Mouse (Mus musculus): ENCODE measurements at regions not wholly inside any gene's neighbourhood (a gene's known extent, or its start where the extent isn't known, plus 50 kb on each side); places are given as distances from the start of the nearest gene placed in this dataset.

DNA sequence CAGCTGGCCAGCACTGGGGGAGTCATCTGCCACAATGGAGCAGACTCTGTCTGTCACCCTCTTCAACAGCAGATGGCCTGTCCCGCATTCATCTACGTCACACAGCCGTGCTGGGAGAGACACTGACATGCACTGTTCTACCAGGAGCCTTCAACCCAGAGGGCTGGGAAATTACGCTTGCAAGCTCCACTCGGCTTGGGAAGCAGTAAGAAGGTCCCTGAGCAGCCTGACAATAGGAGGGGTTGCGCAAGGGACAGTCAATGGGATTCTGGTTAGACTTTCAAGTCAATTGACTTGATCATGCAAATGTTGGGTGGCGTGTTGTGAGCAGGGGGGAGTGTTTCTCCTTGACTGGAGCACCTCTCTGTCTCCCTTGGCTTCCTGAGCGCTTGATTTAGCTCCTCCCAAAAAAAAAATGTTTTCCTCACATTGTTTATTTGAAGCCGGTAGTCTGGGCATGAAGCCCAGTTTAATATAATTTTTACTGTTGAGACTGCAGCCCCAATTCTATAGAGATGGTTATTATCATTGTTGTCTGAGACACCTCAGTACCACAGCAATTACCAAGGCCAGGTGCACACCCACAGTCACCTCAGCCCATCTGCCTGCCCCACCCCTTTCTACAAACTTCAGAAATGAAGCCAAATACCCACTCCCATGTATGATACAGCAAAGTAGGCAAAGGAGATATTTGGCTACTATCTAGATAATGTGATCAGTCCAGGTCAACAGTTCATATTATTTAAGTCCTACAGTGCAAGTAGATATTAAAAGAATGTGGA lies 99.9 kb upstream of the Klf3 start:
- Histone ChIP-seq H3K36me3 (ENCODE audit: control insufficient read depth, insufficient read depth, low read length) (no peaks in the 10 kb centered on the region), H3K9me3 (replicated peaks; ENCODE audit: control insufficient read depth, low read length) (no peaks in the 10 kb centered on the region), H3K9ac (ENCODE audit: low read length) (peak overlapping the region; percentile 37; the same call in 1 of the 2 replicates), H3K4me1 (ENCODE audit: control insufficient read depth, insufficient read depth, low read length) (peaks cover 31% of the 10 kb centered on the region), H3K4me3 (replicated peaks; ENCODE audit: low read length) (no peak overlapping the region), H3K27ac (ENCODE audit: low read length) (peak overlapping the region; percentile 83), H3K4me2 (ENCODE audit: low read depth, low read length) (peak overlapping the region; percentile 14; the same call in 1 of the 2 replicates), H3K27me3 (ENCODE audit: control insufficient read depth, insufficient read depth, low read length) (no peaks in the 10 kb centered on the region)
- 39% methylated on average over 9 of the region's 9 CpGs for WGBS
- ATAC-seq (ENCODE audit: insufficient read depth, low FRiP score), result peak; percentile 47; the same call in 1 of the 2 replicates

DNA sequence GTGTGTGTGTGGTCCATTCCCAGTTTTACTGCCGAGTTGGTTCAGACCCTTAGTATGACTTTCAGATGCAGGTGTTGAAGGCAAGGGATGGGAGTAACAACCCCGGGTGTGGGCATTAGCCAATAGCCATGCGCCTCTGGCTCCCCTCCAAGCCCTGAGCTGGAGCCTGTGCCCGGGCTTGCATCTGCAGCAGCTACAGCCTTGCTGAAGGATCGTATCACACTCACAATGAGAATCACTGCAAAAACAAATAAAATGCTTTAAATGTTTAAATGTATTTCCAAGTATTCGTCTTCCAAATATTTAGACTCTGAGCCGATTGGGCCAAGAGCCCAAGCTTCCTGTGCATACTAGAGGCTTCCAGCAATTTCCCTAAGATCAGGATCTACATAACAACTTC lies 99.0 kb upstream of the Klf3 start:
- no peaks in the 10 kb centered on the region for H3K9me3 ChIP-seq (replicated peaks; ENCODE audit: control insufficient read depth, low read length)
- no peaks in the 10 kb centered on the region for H3K36me3 ChIP-seq (ENCODE audit: control insufficient read depth, insufficient read depth, low read length)
- ATAC-seq (ENCODE audit: insufficient read depth, low FRiP score), result no peak
- no peak overlapping the region for H3K4me3 ChIP-seq (replicated peaks; ENCODE audit: low read length)
- H3K27me3 ChIP-seq (ENCODE audit: control insufficient read depth, insufficient read depth, low read length), result no peaks in the 10 kb centered on the region
- H3K9ac ChIP-seq (ENCODE audit: low read length), result no peak overlapping the region
- H3K4me2 ChIP-seq (ENCODE audit: low read depth, low read length), result no peak overlapping the region
- H3K4me1 ChIP-seq (ENCODE audit: control insufficient read depth, insufficient read depth, low read length), result peaks cover 31% of the 10 kb centered on the region
- peak overlapping the region; percentile 14 for H3K27ac ChIP-seq (ENCODE audit: low read length)
- WGBS, result 29% methylated on average over 7 of the region's 7 CpGs

GRCm38 (mm10) chr5:64706586-64706985 lies 96.6 kb upstream of the Klf3 start:
- 72% methylated on average over 3 of the region's 3 CpGs for WGBS
- H3K9ac ChIP-seq (ENCODE audit: low read length), result no peak overlapping the region
- H3K4me2 ChIP-seq (ENCODE audit: low read depth, low read length), result no peak overlapping the region
- H3K9me3 ChIP-seq (replicated peaks; ENCODE audit: control insufficient read depth, low read length), result no peaks in the 10 kb centered on the region
- H3K4me1 ChIP-seq (ENCODE audit: control insufficient read depth, insufficient read depth, low read length), result peaks cover 28% of the 10 kb centered on the region
- H3K36me3 ChIP-seq (ENCODE audit: control insufficient read depth, insufficient read depth, low read length), result no peaks in the 10 kb centered on the region
- H3K27ac ChIP-seq (ENCODE audit: low read length), result no peak overlapping the region
- no peak for ATAC-seq (ENCODE audit: insufficient read depth, low FRiP score)
- no peaks in the 10 kb centered on the region for H3K27me3 ChIP-seq (ENCODE audit: control insufficient read depth, insufficient read depth, low read length)
- no peak overlapping the region for H3K4me3 ChIP-seq (replicated peaks; ENCODE audit: low read length)

GRCm38 (mm10) chr5:64709146-64709545 lies 94.0 kb upstream of the Klf3 start:
- WGBS, result 69% methylated on average over 4 of the region's 4 CpGs

DNA sequence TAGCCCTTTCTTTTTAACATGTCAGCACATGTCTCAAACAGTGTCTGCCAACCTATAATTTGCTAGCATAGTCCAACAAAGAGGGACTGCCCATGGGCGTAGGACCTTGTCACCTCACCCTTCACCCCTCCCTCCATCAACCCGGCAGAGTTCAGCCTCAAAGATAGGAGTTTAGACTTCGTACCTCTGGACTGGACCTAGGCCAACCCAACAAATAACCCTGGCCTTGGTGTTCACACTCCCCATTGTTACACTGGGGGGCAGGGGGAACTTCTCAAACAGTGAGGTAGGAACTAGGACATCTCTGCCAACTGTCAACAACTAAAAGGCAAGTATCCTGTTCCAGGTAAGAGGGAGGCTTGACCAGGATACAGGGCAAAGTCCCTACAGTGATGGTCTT lies 93.0 kb upstream of the Klf3 start:
- no peak overlapping the region for H3K27ac ChIP-seq (ENCODE audit: low read length)
- ATAC-seq (ENCODE audit: insufficient read depth, low FRiP score), result peak; percentile 33; the same call in 1 of the 2 replicates
- no peak overlapping the region for H3K4me3 ChIP-seq (replicated peaks; ENCODE audit: low read length)
- peaks cover 7% of the 10 kb centered on the region; the same call in 1 of the 2 replicates for H3K4me1 ChIP-seq (ENCODE audit: control insufficient read depth, insufficient read depth, low read length)
- H3K4me2 ChIP-seq (ENCODE audit: low read depth, low read length), result no peak overlapping the region
- H3K9me3 ChIP-seq (replicated peaks; ENCODE audit: control insufficient read depth, low read length), result no peaks in the 10 kb centered on the region
- H3K27me3 ChIP-seq (ENCODE audit: control insufficient read depth, insufficient read depth, low read length), result no peaks in the 10 kb centered on the region
- 42% methylated on average over 3 of the region's 3 CpGs for WGBS
- no peaks in the 10 kb centered on the region for H3K36me3 ChIP-seq (ENCODE audit: control insufficient read depth, insufficient read depth, low read length)
- no peak overlapping the region for H3K9ac ChIP-seq (ENCODE audit: low read length)

More at GRCm38 (mm10) chr5:64709146-64709545, 94.0 kb upstream of the Klf3 start:
- H3K36me3 ChIP-seq (ENCODE audit: control insufficient read depth, insufficient read depth, low read length), result no peaks in the 10 kb centered on the region
- no peak overlapping the region for H3K9ac ChIP-seq (ENCODE audit: low read length)
- H3K4me2 ChIP-seq (ENCODE audit: low read depth, low read length), result no peak overlapping the region
- no peak for ATAC-seq (ENCODE audit: insufficient read depth, low FRiP score)
- H3K4me3 ChIP-seq (replicated peaks; ENCODE audit: low read length), result no peak overlapping the region
- H3K27me3 ChIP-seq (ENCODE audit: control insufficient read depth, insufficient read depth, low read length), result no peaks in the 10 kb centered on the region
- H3K9me3 ChIP-seq (replicated peaks; ENCODE audit: control insufficient read depth, low read length), result no peaks in the 10 kb centered on the region
- no peak overlapping the region for H3K27ac ChIP-seq (ENCODE audit: low read length)
- peaks cover 10% of the 10 kb centered on the region for H3K4me1 ChIP-seq (ENCODE audit: control insufficient read depth, insufficient read depth, low read length)

DNA sequence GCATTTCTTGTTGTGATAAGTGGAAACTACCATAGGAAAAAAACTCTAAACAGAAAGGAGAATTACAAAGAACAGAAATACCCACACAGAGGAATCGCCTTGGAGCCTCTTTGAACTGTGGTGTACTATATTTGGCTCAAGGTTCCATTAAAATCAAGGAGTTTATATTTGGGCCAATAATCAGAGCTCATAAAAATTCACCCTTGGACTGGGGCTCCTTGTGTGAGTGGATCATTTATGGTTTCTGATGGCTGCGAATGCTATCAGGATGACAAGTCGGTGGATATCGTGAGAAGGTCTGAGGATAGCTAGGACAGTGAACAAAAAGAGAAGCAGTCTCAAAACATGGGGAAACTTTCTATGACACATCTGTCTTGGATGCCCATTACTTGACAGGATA lies 92.2 kb upstream of the Klf3 start:
- H3K4me2 ChIP-seq (ENCODE audit: low read depth, low read length), result no peak overlapping the region
- H3K4me3 ChIP-seq (replicated peaks; ENCODE audit: low read length), result no peak overlapping the region
- no peaks in the 10 kb centered on the region for H3K36me3 ChIP-seq (ENCODE audit: control insufficient read depth, insufficient read depth, low read length)
- H3K4me1 ChIP-seq (ENCODE audit: control insufficient read depth, insufficient read depth, low read length), result peaks cover 7% of the 10 kb centered on the region; the same call in 1 of the 2 replicates
- no peak overlapping the region for H3K9ac ChIP-seq (ENCODE audit: low read length)
- no peaks in the 10 kb centered on the region for H3K27me3 ChIP-seq (ENCODE audit: control insufficient read depth, insufficient read depth, low read length)
- ATAC-seq (ENCODE audit: insufficient read depth, low FRiP score), result no peak
- H3K9me3 ChIP-seq (replicated peaks; ENCODE audit: control insufficient read depth, low read length), result no peaks in the 10 kb centered on the region
- H3K27ac ChIP-seq (ENCODE audit: low read length), result no peak overlapping the region
- WGBS, result 88% methylated on average over 4 of the region's 4 CpGs

DNA sequence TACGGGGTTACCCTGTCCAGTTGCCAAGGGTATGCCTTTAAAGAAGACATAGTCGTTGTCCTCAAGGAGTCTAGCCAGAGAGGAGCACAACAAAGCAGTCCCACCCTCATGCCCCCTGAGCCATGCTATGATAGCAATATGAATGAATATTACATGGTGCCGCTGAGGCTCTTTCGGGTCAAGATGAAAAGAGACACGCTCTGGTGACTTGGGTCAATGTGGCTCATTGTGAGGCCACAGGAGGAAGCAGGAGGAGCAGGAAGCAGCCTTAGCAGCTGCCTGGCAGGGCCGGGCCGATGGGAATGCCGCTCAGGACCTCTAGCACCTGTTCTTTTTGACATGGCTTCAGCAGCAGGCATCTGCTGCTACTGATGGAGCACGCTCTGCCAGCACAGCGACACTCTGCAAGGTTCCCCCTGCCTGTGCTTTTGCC lies 89.0 kb upstream of the Klf3 start:
- H3K9ac ChIP-seq (ENCODE audit: low read length), result no peak overlapping the region
- WGBS, result 77% methylated on average over 10 of the region's 10 CpGs
- H3K36me3 ChIP-seq (ENCODE audit: control insufficient read depth, insufficient read depth, low read length), result no peaks in the 10 kb centered on the region
- no peak overlapping the region for H3K27ac ChIP-seq (ENCODE audit: low read length)
- H3K9me3 ChIP-seq (replicated peaks; ENCODE audit: control insufficient read depth, low read length), result no peaks in the 10 kb centered on the region
- ATAC-seq (ENCODE audit: insufficient read depth, low FRiP score), result peak; percentile 16; the same call in 1 of the 2 replicates
- peaks cover 7% of the 10 kb centered on the region; the same call in 1 of the 2 replicates for H3K4me1 ChIP-seq (ENCODE audit: control insufficient read depth, insufficient read depth, low read length)
- H3K27me3 ChIP-seq (ENCODE audit: control insufficient read depth, insufficient read depth, low read length), result no peaks in the 10 kb centered on the region
- no peak overlapping the region for H3K4me3 ChIP-seq (replicated peaks; ENCODE audit: low read length)
- no peak overlapping the region for H3K4me2 ChIP-seq (ENCODE audit: low read depth, low read length)

DNA sequence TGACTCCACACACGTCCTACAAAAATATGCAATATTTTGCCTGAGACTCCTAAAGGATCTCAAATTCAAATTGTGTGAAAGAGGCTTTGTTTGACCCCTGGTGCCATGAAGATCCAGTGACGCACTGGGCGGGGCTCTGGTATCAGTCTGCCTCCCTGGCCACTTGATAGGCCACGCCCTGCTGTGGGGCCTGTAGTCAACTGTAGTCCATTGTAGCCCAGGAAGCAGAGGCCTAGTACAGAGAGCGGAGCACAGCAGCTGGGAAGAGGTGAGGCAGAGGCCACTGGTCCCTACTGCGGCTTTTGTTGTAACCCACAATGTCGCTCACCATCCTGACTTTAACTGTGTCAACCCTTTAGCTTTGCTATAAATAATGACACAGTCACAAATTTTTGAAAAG lies 88.5 kb upstream of the Klf3 start:
- WGBS, result 70% methylated on average over 7 of the region's 7 CpGs
- peak; percentile 79 for ATAC-seq (ENCODE audit: insufficient read depth, low FRiP score)
- Histone ChIP-seq H3K9ac (ENCODE audit: low read length) (no peak overlapping the region), H3K9me3 (replicated peaks; ENCODE audit: control insufficient read depth, low read length) (no peaks in the 10 kb centered on the region), H3K27me3 (ENCODE audit: control insufficient read depth, insufficient read depth, low read length) (no peaks in the 10 kb centered on the region), H3K4me3 (replicated peaks; ENCODE audit: low read length) (no peak overlapping the region), H3K36me3 (ENCODE audit: control insufficient read depth, insufficient read depth, low read length) (no peaks in the 10 kb centered on the region), H3K4me1 (ENCODE audit: control insufficient read depth, insufficient read depth, low read length) (peaks cover 5% of the 10 kb centered on the region; the same call in 1 of the 2 replicates), H3K27ac (ENCODE audit: low read length) (no peak overlapping the region), H3K4me2 (ENCODE audit: low read depth, low read length) (no peak overlapping the region)

DNA sequence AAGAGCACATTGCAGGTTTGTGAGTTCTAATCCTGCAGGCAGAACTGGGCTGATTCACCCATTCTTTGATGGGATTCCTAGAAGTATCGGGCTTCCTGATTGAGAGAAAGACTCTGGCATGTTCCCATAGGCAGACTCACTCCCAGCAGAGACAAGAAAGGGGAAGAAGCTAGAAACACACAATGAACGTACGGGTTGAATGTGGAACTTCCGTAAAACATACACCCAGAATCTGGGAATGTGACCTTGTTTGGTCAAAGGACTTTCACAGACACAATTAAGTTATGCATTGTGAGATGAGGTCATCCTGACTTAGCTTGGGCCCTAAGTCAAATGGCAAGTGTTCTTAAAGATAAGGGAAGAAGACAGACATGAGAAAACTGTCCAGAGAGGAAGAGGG lies 86.6 kb upstream of the Klf3 start:
- no peak for ATAC-seq (ENCODE audit: insufficient read depth, low FRiP score)
- H3K4me2 ChIP-seq (ENCODE audit: low read depth, low read length), result no peak overlapping the region
- no peaks in the 10 kb centered on the region for H3K9me3 ChIP-seq (replicated peaks; ENCODE audit: control insufficient read depth, low read length)
- no peaks in the 10 kb centered on the region for H3K27me3 ChIP-seq (ENCODE audit: control insufficient read depth, insufficient read depth, low read length)
- no peak overlapping the region for H3K9ac ChIP-seq (ENCODE audit: low read length)
- no peaks in the 10 kb centered on the region for H3K36me3 ChIP-seq (ENCODE audit: control insufficient read depth, insufficient read depth, low read length)
- WGBS, result 84% methylated on average over 4 of the region's 4 CpGs
- no peak overlapping the region for H3K4me3 ChIP-seq (replicated peaks; ENCODE audit: low read length)
- H3K27ac ChIP-seq (ENCODE audit: low read length), result no peak overlapping the region
- H3K4me1 ChIP-seq (ENCODE audit: control insufficient read depth, insufficient read depth, low read length), result peaks cover 3% of the 10 kb centered on the region; the same call in 1 of the 2 replicates
